ENCODE assay signal across 11 mouse cellular contexts in genomic region chr7:4624343-4624742, GRCm38 (mm10). TPM values are rescaled to one million over a fixed set of nuclear protein-coding genes. Genes with fewer than 3 reads are reported as not detected.
DNase-seq lines count a peak whose midpoint lies in the region; ATAC-seq and TF ChIP-seq lines count a peak whose summit lies in the region.
"Had no signal": no experiment of that assay in that cellular context is flagged by ENCODE, and none has a peak within 500 bp of the region (broad histone marks: within the 10 kb centered on the region; RNA-seq: fewer than 3 reads in every experiment).

No protein-coding gene starts in this region.

- no peak overlapping the region for H3K9ac ChIP-seq in hindbrain, postnatal 0 days (replicated peaks; ENCODE audit: low read length)
- no peak overlapping the region for H3K9ac ChIP-seq in hindbrain, embryonic 12.5 days
- no peak overlapping the region for H3K9ac ChIP-seq in liver, embryonic 14.5 days (replicated peaks)
- H3K9ac ChIP-seq in midbrain, embryonic 14.5 days (replicated peaks; ENCODE audit: low read length) = no peak overlapping the region

- peaks cover under 1% of the 10 kb centered on the region; the same call in 1 of the 2 replicates for H3K36me3 ChIP-seq in hindbrain, postnatal 0 days (ENCODE audit: insufficient read depth, low read length)
- H3K36me3 ChIP-seq in hindbrain, embryonic 12.5 days = peaks cover 12% of the 10 kb centered on the region
- peaks cover 10% of the 10 kb centered on the region for H3K36me3 ChIP-seq in thymus, adult 2 months (ENCODE audit: control insufficient read depth, insufficient read depth, low read length)
- H3K36me3 ChIP-seq in liver, embryonic 14.5 days (replicated peaks; ENCODE audit: control insufficient read depth, insufficient read depth, low read depth) = peaks cover 9% of the 10 kb centered on the region
- H3K36me3 ChIP-seq in midbrain, embryonic 14.5 days (ENCODE audit: control insufficient read depth, insufficient read depth, low read length) = peaks cover 14% of the 10 kb centered on the region

- no peaks in the 10 kb centered on the region for H3K27me3 ChIP-seq in hindbrain, postnatal 0 days (ENCODE audit: insufficient read depth, low read length)
- H3K27me3 ChIP-seq in hindbrain, embryonic 12.5 days = no peaks in the 10 kb centered on the region
- H3K27me3 ChIP-seq in thymus, adult 2 months (ENCODE audit: control insufficient read depth, insufficient read depth, low read length) = no peaks in the 10 kb centered on the region
- H3K27me3 ChIP-seq in liver, embryonic 14.5 days (ENCODE audit: control insufficient read depth, insufficient read depth, low read length) = no peaks in the 10 kb centered on the region
- no peaks in the 10 kb centered on the region for H3K27me3 ChIP-seq in midbrain, embryonic 14.5 days (ENCODE audit: control insufficient read depth, insufficient read depth, low read length)

- H3K4me2 ChIP-seq in hindbrain, postnatal 0 days (ENCODE audit: low read depth, low read length) = no peak overlapping the region
- no peak overlapping the region for H3K4me2 ChIP-seq in hindbrain, embryonic 12.5 days (replicated peaks)
- no peak overlapping the region for H3K4me2 ChIP-seq in liver, embryonic 14.5 days (ENCODE audit: low read depth)
- no peak overlapping the region for H3K4me2 ChIP-seq in midbrain, embryonic 14.5 days (ENCODE audit: low read length)

- H3K9me3 ChIP-seq in hindbrain, postnatal 0 days (ENCODE audit: low read length) = no peaks in the 10 kb centered on the region
- H3K9me3 ChIP-seq in hindbrain, embryonic 12.5 days (replicated peaks) = no peaks in the 10 kb centered on the region
- H3K9me3 ChIP-seq in liver, embryonic 14.5 days (ENCODE audit: control insufficient read depth, low read length) = no peaks in the 10 kb centered on the region
- H3K9me3 ChIP-seq in midbrain, embryonic 14.5 days (ENCODE audit: control insufficient read depth, low read length) = no peaks in the 10 kb centered on the region

- no peak; the same call in 1 of the 2 replicates for TF ChIP-seq EP300 in liver, embryonic 14.5 days (IDR thresholded peaks at IDR 0.05; ENCODE audit: low read depth)

- ATAC-seq in hindbrain, postnatal 0 days = no peak
- ATAC-seq in hindbrain, embryonic 12.5 days (ENCODE audit: low FRiP score) = no peak
- no peak for ATAC-seq in liver, embryonic 14.5 days (ENCODE audit: insufficient read depth)
- no peak for ATAC-seq in midbrain, embryonic 14.5 days (ENCODE audit: low FRiP score, low TSS enrichment)

- no peak overlapping the region for H3K4me3 ChIP-seq in hindbrain, postnatal 0 days (ENCODE audit: low read length)
- H3K4me3 ChIP-seq in hindbrain, embryonic 12.5 days = no peak overlapping the region
- H3K4me3 ChIP-seq in thymus, adult 2 months (ENCODE audit: control insufficient read depth, insufficient read depth, low read length) = no peak overlapping the region
- no peak overlapping the region for H3K4me3 ChIP-seq in liver, embryonic 14.5 days (ENCODE audit: insufficient read depth in 1 of 2, low read depth in 2 of 2, low read length in 2 of 2)
- no peak overlapping the region for H3K4me3 ChIP-seq in midbrain, embryonic 14.5 days (replicated peaks; ENCODE audit: low read depth, low read length)

- H3K27ac ChIP-seq in hindbrain, postnatal 0 days = no peak overlapping the region
- no peak overlapping the region for H3K27ac ChIP-seq in hindbrain, embryonic 12.5 days
- H3K27ac ChIP-seq in thymus, adult 2 months (ENCODE audit: control insufficient read depth, insufficient read depth, low read length) = no peak overlapping the region
- H3K27ac ChIP-seq in liver, embryonic 14.5 days = no peak overlapping the region
- H3K27ac ChIP-seq in midbrain, embryonic 14.5 days (replicated peaks; ENCODE audit: low read depth, low read length) = no peak overlapping the region

- no peak for DNase-seq in hindbrain, postnatal 0 days (ENCODE audit: low spot score)
- peak; percentile 49 for DNase-seq in thymus, adult 2 months
- no peak for DNase-seq in thymus, postnatal 10 days (ENCODE audit: low spot score in 2 of 2)
- DNase-seq in liver, embryonic 14.5 days (ENCODE audit: low read depth in 3 of 3, low spot score in 3 of 3) = no peak
- peak; percentile 59 for DNase-seq in thymus, postnatal 4 days
- no peak for DNase-seq in midbrain, embryonic 14.5 days
- DNase-seq in adrenal gland, adult 8-10 months = no peak

- H3K4me1 ChIP-seq in hindbrain, postnatal 0 days (ENCODE audit: insufficient read depth, low read length) = no peaks in the 10 kb centered on the region
- H3K4me1 ChIP-seq in hindbrain, embryonic 12.5 days = no peaks in the 10 kb centered on the region
- no peaks in the 10 kb centered on the region for H3K4me1 ChIP-seq in thymus, adult 2 months (replicated peaks; ENCODE audit: control insufficient read depth, insufficient read depth, low read length)
- peaks cover 10 to 27% of the 10 kb centered on the region in 2 experiments for H3K4me1 ChIP-seq in liver, embryonic 14.5 days (replicated peaks; ENCODE audit: control insufficient read depth in 2 of 2, insufficient read depth in 2 of 2, low read length in 1 of 2)
- H3K4me1 ChIP-seq in midbrain, embryonic 14.5 days (ENCODE audit: control insufficient read depth, insufficient read depth, low read length) = no peaks in the 10 kb centered on the region

- no peak for TF ChIP-seq POLR2A in thymus, adult 2 months (IDR thresholded peaks at IDR 0.05; ENCODE audit: control insufficient read depth, extremely low read depth, insufficient read depth, low read length, poor library complexity)

- peak; percentile 38 for TF ChIP-seq CTCF in hindbrain, postnatal 0 days (IDR thresholded peaks at IDR 0.05; ENCODE audit: low read depth)
- no peak for TF ChIP-seq CTCF in thymus, adult 2 months (IDR thresholded peaks at IDR 0.05; ENCODE audit: borderline replicate concordance, control insufficient read depth, extremely low read depth, insufficient read depth, low read length, poor library complexity)
- peak; percentile 48 for TF ChIP-seq CTCF in liver, embryonic 14.5 days (IDR thresholded peaks at IDR 0.05; ENCODE audit: low read depth)

- 49% methylated on average over 1 of the region's 1 CpGs for WGBS in hindbrain, postnatal 0 days
- WGBS in hindbrain, embryonic 12.5 days = 37% methylated on average over 1 of the region's 1 CpGs
- 55% methylated on average over 1 of the region's 1 CpGs for WGBS in thymus, adult 2 months
- WGBS in liver, embryonic 14.5 days (ENCODE audit: insufficient replicate concordance) = 31% methylated on average over 1 of the region's 1 CpGs
- WGBS in midbrain, embryonic 14.5 days = 49% methylated on average over 1 of the region's 1 CpGs

RNA-seq across cellular contexts. Expression of gene Tmem86b, which starts 6.9 kb away (rescaled TPM):
- 14.2 and 17.4 TPM in 2 replicates for total RNA-seq in hindbrain, postnatal 0 days (2014; rRNA removed)
- 1.1 and 1.5 TPM in 2 replicates for polyA plus RNA-seq in hindbrain, postnatal 0 days (2015; fragmentation: Nextera tagmentation; extraction: Ambion mirVana)
- polyA plus RNA-seq in hindbrain, embryonic 12.5 days (2016; fragmentation: Nextera tagmentation; extraction: Ambion mirVana) = 3.2 and 3.5 TPM in 2 replicates
- polyA plus RNA-seq in thymus, adult 2 months (2012; rRNA removed) = 103 and 113 TPM in 2 replicates
- polyA plus RNA-seq in liver, embryonic 14.5 days (2012; rRNA removed) = 36.4 and 51.0 TPM in 2 replicates
- 30.5 and 32.9 TPM in 2 replicates for polyA plus RNA-seq in liver, embryonic 14.5 days (2014; fragmentation: Nextera tagmentation; extraction: Ambion mirVana)
- 3.2 and 3.7 TPM in 2 replicates for polyA plus RNA-seq in midbrain, embryonic 14.5 days (2014; fragmentation: Nextera tagmentation; extraction: Ambion mirVana)
- total RNA-seq in adrenal gland, adult 8-10 months (2022) = 10 to 100 TPM in 2 of 4 experiments, 1 to 10 TPM in 2; 6.6 to 14.2 (median 9.5) TPM

RNA-seq across cellular contexts. Expression of gene Ptprh, which starts 20.5 kb away (rescaled TPM):
- 0.54 and 0.99 TPM in 2 replicates for total RNA-seq in hindbrain, postnatal 0 days (2014; rRNA removed)
- 0.52 and 0.74 TPM in 2 replicates for polyA plus RNA-seq in hindbrain, postnatal 0 days (2015; fragmentation: Nextera tagmentation; extraction: Ambion mirVana)
- 0.13 and 0.40 TPM in 2 replicates for polyA plus RNA-seq in hindbrain, embryonic 12.5 days (2016; fragmentation: Nextera tagmentation; extraction: Ambion mirVana)
- polyA plus RNA-seq in thymus, adult 2 months (2012; rRNA removed) = 0.11 and 0.15 TPM in 2 replicates
- not detected in 2 replicates for polyA plus RNA-seq in liver, embryonic 14.5 days (2012; rRNA removed)
- polyA plus RNA-seq in liver, embryonic 14.5 days (2014; fragmentation: Nextera tagmentation; extraction: Ambion mirVana) = not detected in 2 replicates
- polyA plus RNA-seq in midbrain, embryonic 14.5 days (2014; fragmentation: Nextera tagmentation; extraction: Ambion mirVana) = 0.09 and 0.13 TPM in 2 replicates
- total RNA-seq in adrenal gland, adult 8-10 months (2022) = not detected
- total RNA-seq: heart, postnatal 14 days; megakaryocyte-erythroid progenitor cell, adult 5-6 weeks had no signal
- polyA plus RNA-seq: embryonic facial prominence, embryonic 14.5 days had no signal

RNA-seq across cellular contexts. Expression of gene Ppp6r1, which starts 34.5 kb away (rescaled TPM):
- total RNA-seq in hindbrain, postnatal 0 days (2014; rRNA removed) = 136 and 142 TPM in 2 replicates
- polyA plus RNA-seq in hindbrain, postnatal 0 days (2015; fragmentation: Nextera tagmentation; extraction: Ambion mirVana) = 9.4 and 10.3 TPM in 2 replicates
- 15.0 and 17.1 TPM in 2 replicates for polyA plus RNA-seq in hindbrain, embryonic 12.5 days (2016; fragmentation: Nextera tagmentation; extraction: Ambion mirVana)
- polyA plus RNA-seq in thymus, adult 2 months (2012; rRNA removed) = 419 and 475 TPM in 2 replicates
- 30.8 and 33.6 TPM in 2 replicates for polyA plus RNA-seq in liver, embryonic 14.5 days (2012; rRNA removed)
- 4.3 and 5.1 TPM in 2 replicates for polyA plus RNA-seq in liver, embryonic 14.5 days (2014; fragmentation: Nextera tagmentation; extraction: Ambion mirVana)
- 8.7 and 11.2 TPM in 2 replicates for polyA plus RNA-seq in midbrain, embryonic 14.5 days (2014; fragmentation: Nextera tagmentation; extraction: Ambion mirVana)
- total RNA-seq in adrenal gland, adult 8-10 months (2022) = 100 to 1,000 TPM in 1 of 4 experiments, 10 to 100 TPM in 3; 97.9 to 103 (median 98.5) TPM

Comparison
In these comparisons a context has a peak if more than half of its experiments do, and no peak if none do; other contexts are left out.
1. DNase-seq: peak in thymus, adult 2 months (single experiment) and thymus, postnatal 4 days (single experiment); none in hindbrain, postnatal 0 days (single experiment), thymus, postnatal 10 days (0 of 2), liver, embryonic 14.5 days (0 of 3), midbrain, embryonic 14.5 days (single experiment) and adrenal gland, adult 8-10 months (single experiment).
2. RNA of gene Ppp6r1, which starts 34.5 kb away (polyA plus RNA-seq): 419 to 475 TPM in thymus, adult 2 months; 4.3 to 33.6 TPM in liver, embryonic 14.5 days, 15.0 to 17.1 TPM in hindbrain, embryonic 12.5 days, 9.4 to 10.3 TPM in hindbrain, postnatal 0 days and 8.7 to 11.2 TPM in midbrain, embryonic 14.5 days; every median in the first group is over 10 times any median in the second.